Mouse (Mus musculus) spleen, adult 2 months (tissue): ENCODE results near the gene Ccdc15.

ENCODE experiments used
- CTCF ChIP-seq: fragments of 200-500 bp; IDR thresholded peaks from 2 replicates; pipeline ENCODE4 v1.5.1; 2011; ENCODE audit warnings: mild to moderate bottlenecking, inconsistent platforms; ENCODE audit not compliant: insufficient read depth, insufficient read length, insufficient replicate concordance; ENCODE audit errors: extremely low read depth
- POLR2A ChIP-seq: fragments of 200-500 bp; IDR thresholded peaks from 2 replicates; pipeline ENCODE4 v1.6.1; 2011; ENCODE audit warnings: low read depth, low read length, inconsistent platforms

GRCm38 (mm10) chr9:37371232-37371801, 23.1 kb upstream of the Ccdc15 start:
- no peak for TF ChIP-seq CTCF
- TF ChIP-seq POLR2A = no peak
